Mouse (Mus musculus): ENCODE measurements at regions not wholly inside any gene's neighbourhood (a gene's known extent, or its start where the extent isn't known, plus 50 kb on each side); places are given as distances from the start of the nearest gene placed in this dataset.
A peak's percentile ranks its signal among the peaks of the same experiment; 100 is the strongest.

GRCm38 (mm10) chr8:79514655-79515278, 115.4 kb upstream of the Smad1 start:
- no peak for DNase-seq

GRCm38 (mm10) chr8:79508597-79508996, 109.3 kb upstream of the Smad1 start:
- no peak for DNase-seq

GRCm38 (mm10) chr8:79505381-79505780, 106.1 kb upstream of the Smad1 start:
- peak; percentile 43 to 47 for DNase-seq

- DNase-seq: no peak
Observed at GRCm38 (mm10) chr8:79503906-79504305, 104.6 kb upstream of the Smad1 start.

- no peak for DNase-seq
Observed at GRCm38 (mm10) chr8:79502062-79502461, 102.7 kb upstream of the Smad1 start.

GRCm38 (mm10) chr8:79501238-79501637, 101.9 kb upstream of the Smad1 start:
- no peak for DNase-seq

- no peak for DNase-seq
Observed at GRCm38 (mm10) chr8:79499258-79499657, 99.9 kb upstream of the Smad1 start.

GRCm38 (mm10) chr8:79498611-79499010, 99.3 kb upstream of the Smad1 start:
- DNase-seq: no peak

GRCm38 (mm10) chr8:79491156-79491698, 91.9 kb upstream of the Smad1 start:
- DNase-seq: no peak

GRCm38 (mm10) chr8:79490739-79491138, 91.4 kb upstream of the Smad1 start:
- no peak for DNase-seq

GRCm38 (mm10) chr8:79488861-79489260, 89.5 kb upstream of the Smad1 start:
- DNase-seq: peak; percentile 13 to 26

GRCm38 (mm10) chr8:79487597-79487996, 88.3 kb upstream of the Smad1 start:
- DNase-seq: no peak

GRCm38 (mm10) chr8:79479326-79479725, 80.0 kb upstream of the Smad1 start:
- DNase-seq: no peak

GRCm38 (mm10) chr8:79476012-79476411, 76.7 kb upstream of the Smad1 start:
- DNase-seq: no peak

GRCm38 (mm10) chr8:79474679-79475078, 75.4 kb upstream of the Smad1 start:
- DNase-seq: no peak

GRCm38 (mm10) chr8:79452101-79452500, 52.8 kb upstream of the Smad1 start:
- no peak for DNase-seq

GRCm38 (mm10) chr8:79449453-79449852, 50.1 kb upstream of the Smad1 start:
- no peak for DNase-seq
